Mouse (Mus musculus) forebrain, embryonic 13.5 days (tissue): ENCODE measurements around the gene Vdr. TPM values are rescaled to one million over a fixed set of nuclear protein-coding genes. Genes with fewer than 3 reads are reported as not detected.
"Not testable (repeated sequence)": the region's sequence is repeated elsewhere in the genome, so short reads cannot be mapped to it uniquely, and the experiment has no call there.

Experiments used
- ATAC-seq: fragments of 200-750 bp; cut with Nextera tagmentation; 2 replicates; pipeline ENCODE4 v1.8.0; 2017
- H3K27ac ChIP-seq: fragments of 300-500 bp; sonication (generic); 2 replicates; pipeline ENCODE4 v1.5.1; 2015; ENCODE audit warnings: inconsistent platforms, mild to moderate bottlenecking, moderate library complexity
- H3K27me3 ChIP-seq: fragments of 300-500 bp; sonication (generic); 2 replicates; pipeline ENCODE4 v1.6.1; 2015; ENCODE audit warnings: mild to moderate bottlenecking, inconsistent platforms
- H3K36me3 ChIP-seq: fragments of 300-500 bp; sonication (generic); 2 replicates; pipeline ENCODE4 v1.6.1; 2015; ENCODE audit warnings: mild to moderate bottlenecking, inconsistent platforms; ENCODE audit not compliant: poor library complexity, severe bottlenecking
- H3K4me1 ChIP-seq: fragments of 300-500 bp; sonication (generic); 2 replicates; pipeline ENCODE4 v1.6.1; 2015; ENCODE audit warnings: inconsistent platforms
- H3K4me2 ChIP-seq: fragments of 300-500 bp; sonication (generic); 2 replicates; pipeline ENCODE4 v1.6.1; 2015; ENCODE audit warnings: inconsistent platforms, mild to moderate bottlenecking, moderate library complexity
- H3K4me3 ChIP-seq: fragments of 300-500 bp; sonication (generic); 2 replicates; pipeline ENCODE4 v1.5.1; 2015; ENCODE audit warnings: mild to moderate bottlenecking, inconsistent platforms
- H3K9ac ChIP-seq: fragments of 300-500 bp; sonication (generic); 2 replicates; pipeline ENCODE4 v1.6.1; 2015; ENCODE audit warnings: mild to moderate bottlenecking, inconsistent platforms
- H3K9me3 ChIP-seq: fragments of 300-500 bp; sonication (generic); replicated peaks from 2 replicates; pipeline ENCODE4 v1.6.1; 2016; ENCODE audit warnings: inconsistent platforms
- WGBS: fragments of 180-500 bp; shearing (Covaris S2); methylation state at CpG from one replicate; pipeline ENCODE4 v1.1.7; 2015; 5-methylcytosine and 5-hydroxymethylcytosine counted together
- polyA plus RNA-seq: library from polyadenylated mRNA; unstranded; fragments of >200 nt; fragmentation: Nextera tagmentation; extraction: Ambion mirVana; gene quantifications from 2 replicates; pipeline ENCODE4 v1.2.1, GENCODE M21; 2015

Vdr gene
- polyA plus RNA-seq, 1 experiment from 2014 or later: not detected

DNA sequence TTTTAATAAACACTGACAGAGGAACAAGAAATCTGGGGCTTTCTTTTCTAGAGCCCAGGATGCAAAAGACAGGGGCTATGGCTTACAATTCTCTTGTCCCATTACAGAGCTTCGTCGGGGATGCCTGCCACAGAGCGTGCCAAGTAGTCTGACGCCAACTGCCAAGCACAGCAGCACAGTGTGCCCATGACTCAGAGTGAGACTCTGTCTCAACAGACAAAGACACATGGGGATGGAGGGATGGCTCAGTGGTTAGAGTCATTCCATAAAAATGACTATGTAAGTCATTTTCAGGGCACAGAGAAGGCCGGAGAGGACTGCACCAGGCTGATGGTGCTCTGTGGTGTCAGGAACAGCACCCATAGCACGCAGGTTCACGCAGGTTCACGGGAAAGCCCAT lies 38.3 kb downstream of the Vdr start:
- Histone ChIP-seq H3K9me3 (no peaks in the 10 kb centered on the region), H3K27ac (no peak overlapping the region), H3K36me3 (no peaks in the 10 kb centered on the region), H3K9ac (no peak overlapping the region), H3K4me3 (no peak overlapping the region), H3K4me1 (no peaks in the 10 kb centered on the region), H3K4me2 (no peak overlapping the region), H3K27me3 (no peaks in the 10 kb centered on the region)
- ATAC-seq: no peak
- WGBS: 92% methylated on average over 8 of the region's 8 CpGs

- H3K4me2 ChIP-seq: no peak overlapping the region
- WGBS: 85% methylated on average over 19 of the region's 19 CpGs
- H3K27me3 ChIP-seq: no peaks in the 10 kb centered on the region
- H3K9ac ChIP-seq: no peak overlapping the region
- no peaks in the 10 kb centered on the region for H3K36me3 ChIP-seq
- H3K4me3 ChIP-seq: no peak overlapping the region
- ATAC-seq: no peak
- H3K27ac ChIP-seq: no peak overlapping the region
- no peaks in the 10 kb centered on the region for H3K9me3 ChIP-seq
- H3K4me1 ChIP-seq: no peaks in the 10 kb centered on the region
Observed at GRCm38 (mm10) chr15:97871055-97872030, 39.1 kb downstream of the Vdr start.

DNA sequence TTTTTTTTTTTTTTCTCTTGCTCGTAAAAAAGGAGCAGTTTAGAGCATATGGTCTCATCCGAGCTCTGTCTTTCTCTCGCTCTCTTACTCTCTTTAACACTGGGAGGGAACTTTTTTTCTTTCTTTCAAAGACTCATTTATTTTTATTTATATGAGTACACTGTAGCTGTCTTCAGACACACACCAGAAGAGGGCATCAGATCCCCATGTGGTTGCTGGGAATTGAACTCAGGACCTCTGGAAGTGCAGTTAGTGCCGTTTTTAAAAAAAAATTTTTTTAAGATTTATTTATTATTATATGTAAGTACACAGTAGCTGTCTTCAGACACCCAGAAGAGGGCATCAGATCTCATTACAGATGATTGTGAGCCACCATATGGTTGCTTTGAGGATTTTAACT lies 40.3 kb downstream of the Vdr start:
- not testable (repeated sequence) for H3K27ac ChIP-seq, H3K4me3 ChIP-seq, H3K4me1 ChIP-seq, H3K27me3 ChIP-seq, H3K9me3 ChIP-seq, H3K36me3 ChIP-seq, H3K4me2 ChIP-seq, H3K9ac ChIP-seq, ATAC-seq
- WGBS: 86% methylated on average over 4 of the region's 4 CpGs

DNA sequence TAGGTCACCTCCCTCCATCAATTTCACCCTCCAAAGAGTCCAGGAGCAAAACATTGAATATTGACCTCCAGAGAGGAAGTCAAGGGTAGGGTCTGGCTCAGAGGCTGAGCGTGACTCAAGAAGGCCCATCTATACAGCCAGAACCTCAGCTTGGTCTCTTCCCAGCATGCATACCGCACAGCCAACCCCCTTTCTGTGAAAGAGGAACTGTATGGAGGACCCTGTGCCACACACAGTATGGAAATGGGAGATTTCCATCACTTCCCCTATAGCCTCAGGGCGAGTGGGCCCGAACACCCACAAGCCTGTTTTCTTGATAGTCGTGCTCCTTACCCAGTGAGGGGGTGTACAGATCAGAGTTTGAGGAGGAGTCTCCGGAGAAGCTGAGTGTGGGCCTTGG lies 41.4 kb downstream of the Vdr start:
- no peaks in the 10 kb centered on the region for H3K36me3 ChIP-seq
- H3K27me3 ChIP-seq: no peaks in the 10 kb centered on the region
- no peak overlapping the region for H3K9ac ChIP-seq
- H3K4me1 ChIP-seq: no peaks in the 10 kb centered on the region
- no peak for ATAC-seq
- WGBS: 93% methylated on average over 6 of the region's 6 CpGs
- H3K27ac ChIP-seq: no peak overlapping the region
- peaks cover 5% of the 10 kb centered on the region; the same call in 1 of the 2 replicates for H3K9me3 ChIP-seq
- H3K4me3 ChIP-seq: no peak overlapping the region
- no peak overlapping the region for H3K4me2 ChIP-seq

DNA sequence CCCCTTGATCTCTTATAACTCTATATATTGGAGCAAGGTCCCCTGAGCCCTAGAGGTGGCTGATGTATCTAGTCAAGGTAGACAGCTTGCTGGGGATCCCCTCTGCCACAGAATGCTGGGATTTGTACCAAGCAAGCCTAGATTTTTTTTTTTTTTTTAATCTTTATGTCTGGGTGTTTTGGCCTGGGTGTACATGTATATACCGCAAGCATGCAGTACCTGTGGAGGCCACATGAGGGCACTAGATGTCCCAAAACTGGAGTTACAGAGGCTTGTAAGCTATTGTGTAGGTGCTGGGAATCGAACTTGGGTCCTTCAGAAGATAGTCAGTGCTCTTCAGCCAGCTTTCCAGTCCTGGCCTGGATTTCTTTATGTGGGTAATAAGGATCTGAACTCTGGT lies 44.4 kb downstream of the Vdr start:
- WGBS: 90% methylated on average over 2 of the region's 2 CpGs
- no peak for ATAC-seq

GRCm38 (mm10) chr15:97865175-97865574 lies 45.3 kb downstream of the Vdr start:
- H3K27me3 ChIP-seq: no peaks in the 10 kb centered on the region
- 72% methylated on average over 6 of the region's 6 CpGs for WGBS
- no peak overlapping the region for H3K4me3 ChIP-seq
- peaks cover 8% of the 10 kb centered on the region; the same call in 1 of the 2 replicates for H3K4me1 ChIP-seq
- no peaks in the 10 kb centered on the region for H3K36me3 ChIP-seq
- H3K9me3 ChIP-seq: peaks cover 5% of the 10 kb centered on the region; the same call in 1 of the 2 replicates
- no peak overlapping the region; the same call in 1 of the 2 replicates for H3K27ac ChIP-seq
- no peak overlapping the region for H3K9ac ChIP-seq
- no peak for ATAC-seq
- no peak overlapping the region for H3K4me2 ChIP-seq

More for the DNA sequence above, 44.4 kb downstream of the Vdr start:
- H3K9ac ChIP-seq: no peak overlapping the region
- H3K36me3 ChIP-seq: no peaks in the 10 kb centered on the region
- H3K4me2 ChIP-seq: no peak overlapping the region
- H3K9me3 ChIP-seq: peaks cover 5% of the 10 kb centered on the region; the same call in 1 of the 2 replicates
- no peak overlapping the region for H3K27ac ChIP-seq
- peaks cover 8% of the 10 kb centered on the region; the same call in 1 of the 2 replicates for H3K4me1 ChIP-seq
- H3K27me3 ChIP-seq: no peaks in the 10 kb centered on the region
- H3K4me3 ChIP-seq: no peak overlapping the region

DNA sequence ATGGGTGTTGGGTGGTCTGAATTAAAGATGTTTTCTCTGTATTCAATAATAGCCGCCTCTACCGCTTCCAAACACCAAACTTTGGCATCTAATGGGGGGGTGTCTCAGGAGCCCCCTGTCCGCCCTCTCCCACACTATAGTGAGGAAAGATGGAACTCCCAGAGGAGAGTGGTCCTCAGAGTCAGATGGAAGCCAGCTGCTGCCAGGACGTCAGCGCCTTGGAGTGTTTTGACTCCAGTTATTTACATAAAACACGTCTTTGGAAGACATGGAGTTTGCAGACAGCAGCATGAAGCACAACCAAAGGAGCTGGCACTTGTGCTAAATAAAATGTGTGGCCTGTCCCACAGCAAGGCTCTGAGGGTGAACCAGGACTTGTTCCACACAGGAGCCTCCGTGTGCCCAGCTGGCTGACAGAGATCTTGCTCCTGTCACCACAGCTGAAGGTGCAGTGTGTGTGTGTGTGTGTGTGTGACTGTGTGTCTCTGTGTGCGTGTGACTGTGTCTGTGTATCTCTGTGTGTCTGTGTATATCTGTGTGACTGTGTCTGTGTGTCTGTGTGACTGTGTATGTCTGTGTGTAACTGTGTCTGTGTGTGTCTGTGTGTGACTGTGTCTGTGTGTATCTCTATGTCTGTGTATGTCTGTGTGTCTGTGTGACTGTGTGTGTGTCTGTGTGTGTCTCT lies 45.9 kb downstream of the Vdr start:
- H3K4me3 ChIP-seq: no peak overlapping the region
- H3K4me2 ChIP-seq: no peak overlapping the region
- H3K36me3 ChIP-seq: no peaks in the 10 kb centered on the region
- H3K4me1 ChIP-seq: peaks cover 8% of the 10 kb centered on the region; the same call in 1 of the 2 replicates
- H3K9ac ChIP-seq: no peak overlapping the region
- H3K27me3 ChIP-seq: no peaks in the 10 kb centered on the region
- no peak for ATAC-seq
- H3K9me3 ChIP-seq: peaks cover 5% of the 10 kb centered on the region; the same call in 1 of the 2 replicates
- no peak overlapping the region for H3K27ac ChIP-seq
- WGBS: 78% methylated on average over 8 of the region's 8 CpGs

DNA sequence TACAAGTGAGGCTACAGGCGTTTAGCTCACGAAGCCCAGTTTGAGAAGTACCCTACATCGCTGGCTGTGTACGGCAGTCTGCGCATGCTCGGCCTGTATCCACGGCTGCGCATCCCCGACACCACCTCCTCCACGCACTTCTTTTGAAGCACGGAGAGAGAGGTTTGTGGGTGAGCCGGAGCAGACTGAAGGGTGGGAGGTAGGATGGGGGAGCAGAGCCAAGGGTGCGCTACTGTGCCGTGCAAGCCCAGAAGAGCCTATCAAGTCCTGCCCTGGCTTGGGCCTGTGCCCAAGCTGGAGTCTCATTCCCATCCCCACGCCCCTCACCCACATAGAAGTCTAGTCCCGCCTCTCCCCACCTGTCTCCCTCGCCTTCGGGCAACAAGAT lies 46.9 kb downstream of the Vdr start:
- H3K9me3 ChIP-seq: peaks cover 5% of the 10 kb centered on the region; the same call in 1 of the 2 replicates
- H3K27ac ChIP-seq: no peak overlapping the region
- H3K4me3 ChIP-seq: no peak overlapping the region
- H3K4me1 ChIP-seq: peaks cover 8% of the 10 kb centered on the region; the same call in 1 of the 2 replicates
- no peaks in the 10 kb centered on the region for H3K27me3 ChIP-seq
- no peak overlapping the region for H3K9ac ChIP-seq
- WGBS: 76% methylated on average over 18 of the region's 18 CpGs
- no peak overlapping the region for H3K4me2 ChIP-seq
- no peak for ATAC-seq
- no peaks in the 10 kb centered on the region for H3K36me3 ChIP-seq

- no peak overlapping the region for H3K4me2 ChIP-seq
- WGBS: 34% methylated on average over 14 of the region's 14 CpGs
- H3K4me1 ChIP-seq: peaks cover 8% of the 10 kb centered on the region; the same call in 1 of the 2 replicates
- peaks cover 5% of the 10 kb centered on the region; the same call in 1 of the 2 replicates for H3K9me3 ChIP-seq
- no peak overlapping the region for H3K27ac ChIP-seq
- no peak overlapping the region for H3K9ac ChIP-seq
- no peaks in the 10 kb centered on the region for H3K27me3 ChIP-seq
- no peaks in the 10 kb centered on the region for H3K36me3 ChIP-seq
- ATAC-seq: no peak
- no peak overlapping the region for H3K4me3 ChIP-seq
Observed at GRCm38 (mm10) chr15:97862881-97863493, 47.4 kb downstream of the Vdr start.

GRCm38 (mm10) chr15:97860353-97860752 lies 50.1 kb downstream of the Vdr start:
- H3K9ac ChIP-seq: no peak overlapping the region
- H3K27ac ChIP-seq: no peak overlapping the region
- peaks cover 8% of the 10 kb centered on the region; the same call in 1 of the 2 replicates for H3K4me1 ChIP-seq
- no peak for ATAC-seq
- no peaks in the 10 kb centered on the region for H3K36me3 ChIP-seq
- no peak overlapping the region for H3K4me2 ChIP-seq
- H3K9me3 ChIP-seq: no peaks in the 10 kb centered on the region
- WGBS: 79% methylated on average over 3 of the region's 3 CpGs
- no peak overlapping the region for H3K4me3 ChIP-seq
- H3K27me3 ChIP-seq: no peaks in the 10 kb centered on the region

DNA sequence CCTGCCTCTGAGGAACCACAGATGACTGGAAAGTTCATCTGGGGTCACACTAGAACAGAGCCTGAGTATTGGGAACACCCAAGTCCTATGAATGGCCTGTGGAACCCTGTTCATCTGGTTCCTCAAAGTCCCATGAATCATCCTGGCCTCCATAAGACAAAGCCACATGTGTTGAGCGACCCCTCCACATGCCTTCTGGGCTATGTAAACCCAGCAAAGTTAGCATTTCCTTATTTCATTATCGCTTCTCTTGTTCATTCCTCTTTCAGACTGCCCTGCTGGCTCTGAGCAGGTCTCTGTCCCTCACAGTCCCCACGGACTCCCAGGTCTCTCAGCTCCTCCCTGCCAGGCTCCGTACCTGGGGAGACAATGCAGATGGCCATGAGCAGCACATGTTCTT lies 52.0 kb downstream of the Vdr start:
- Histone ChIP-seq H3K9ac (no peak overlapping the region), H3K9me3 (no peaks in the 10 kb centered on the region), H3K4me2 (no peak overlapping the region), H3K36me3 (no peaks in the 10 kb centered on the region), H3K4me3 (no peak overlapping the region), H3K27me3 (no peaks in the 10 kb centered on the region), H3K4me1 (peaks cover 8% of the 10 kb centered on the region; the same call in 1 of the 2 replicates), H3K27ac (no peak overlapping the region)
- no peak for ATAC-seq
- WGBS: 81% methylated on average over 4 of the region's 4 CpGs

GRCm38 (mm10) chr15:97854551-97854950 lies 55.9 kb downstream of the Vdr start:
- no peak overlapping the region for H3K9ac ChIP-seq
- H3K27ac ChIP-seq: no peak overlapping the region
- no peaks in the 10 kb centered on the region for H3K27me3 ChIP-seq
- ATAC-seq: no peak
- H3K36me3 ChIP-seq: no peaks in the 10 kb centered on the region
- 71% methylated on average over 6 of the region's 6 CpGs for WGBS
- no peaks in the 10 kb centered on the region for H3K9me3 ChIP-seq
- no peak overlapping the region for H3K4me2 ChIP-seq
- H3K4me1 ChIP-seq: 0 out of 2 replicates have a peak, but pooled peaks cover under 1% of the 10 kb centered on the region
- H3K4me3 ChIP-seq: no peak overlapping the region
